Mouse (Mus musculus) hindbrain, embryonic 14.5 days (tissue): Measurements from ENCODE around the gene Atg9b. TPM values are rescaled to one million over a fixed set of nuclear protein-coding genes. Genes with fewer than 3 reads are reported as not detected.

ENCODE experiments used
- ATAC-seq: fragments of 200-750 bp; cut with Nextera tagmentation; 2 replicates; pipeline ENCODE4 v1.8.0; 2017; ENCODE audit warnings: moderate number of reproducible peaks, mild to moderate bottlenecking, moderate TSS enrichment, moderate library complexity; ENCODE audit not compliant: low FRiP score
- DNase-seq: peaks from one replicate; pipeline ENCODE4 v3.0.0-alpha.2; 2015; ENCODE audit warnings: low spot score
- H3K27ac ChIP-seq: fragments of 300-500 bp; sonication (generic); 2 replicates; pipeline ENCODE4 v1.5.1; 2014; ENCODE audit warnings: mild to moderate bottlenecking, moderate library complexity
- H3K27me3 ChIP-seq: fragments of 300-500 bp; sonication (generic); 2 replicates; pipeline ENCODE4 v1.6.1; 2014; ENCODE audit warnings: mild to moderate bottlenecking, low read length, mixed read lengths; ENCODE audit not compliant: control insufficient read depth, insufficient read depth
- H3K36me3 ChIP-seq: fragments of 300-500 bp; sonication (generic); replicated peaks from 2 replicates; pipeline ENCODE4 v1.6.1; 2014; ENCODE audit not compliant: control insufficient read depth, insufficient read depth
- H3K4me1 ChIP-seq: fragments of 300-500 bp; sonication (generic); replicated peaks from 2 replicates; pipeline ENCODE4 v1.6.1; 2014; ENCODE audit warnings: antibody characterized with exemption, low read length, mixed read lengths; ENCODE audit not compliant: control insufficient read depth, insufficient read depth
- H3K4me2 ChIP-seq: fragments of 300-500 bp; sonication (generic); replicated peaks from 2 replicates; pipeline ENCODE4 v1.6.1; 2014; ENCODE audit warnings: mild to moderate bottlenecking, moderate library complexity
- H3K4me3 ChIP-seq: fragments of 300-500 bp; sonication (generic); replicated peaks from 2 replicates; pipeline ENCODE4 v1.5.1; 2014; ENCODE audit warnings: mild to moderate bottlenecking, low read length
- H3K9ac ChIP-seq: fragments of 300-500 bp; sonication (generic); 2 replicates; pipeline ENCODE4 v1.6.1; 2014
- H3K9me3 ChIP-seq: fragments of 300-500 bp; sonication (generic); 2 replicates; pipeline ENCODE4 v1.6.1; 2016; ENCODE audit warnings: low read length; ENCODE audit not compliant: control insufficient read depth
- WGBS: fragments of 180-500 bp; shearing (Covaris S2); extraction: QIAGEN DNeasy Blood & Tissue Kit; methylation state at CpG from one replicate; pipeline ENCODE4 v1.1.7; 2014; 5-methylcytosine and 5-hydroxymethylcytosine counted together
- polyA plus RNA-seq: library from polyadenylated mRNA; unstranded; fragments of >200 nt; fragmentation: Nextera tagmentation; extraction: Ambion mirVana; gene quantifications from 2 replicates; pipeline ENCODE4 v1.2.1, GENCODE M21; 2014

The Atg9b gene
- polyA plus RNA-seq, 1 experiment from 2014 or later, result 1.6 TPM

- H3K4me1 ChIP-seq, result peaks cover 69% of the 10 kb centered on the region
- no peak for ATAC-seq
Observed at GRCm38 (mm10) chr5:24348546-24348945, 43.4 kb downstream of the Atg9b start.

GRCm38 (mm10) chr5:24348128-24348527, 43.8 kb downstream of the Atg9b start:
- peak; percentile 51 for DNase-seq
- WGBS, result under 1% methylated on average over 41 of the region's 41 CpGs
- Histone ChIP-seq H3K27ac (peak overlapping the region; percentile 41), H3K4me3 (peak overlapping the region; percentile 49), H3K36me3 (peaks cover 6% of the 10 kb centered on the region; the same call in 1 of the 2 replicates), H3K9ac (peak overlapping the region; percentile 63), H3K4me1 (peaks cover 73% of the 10 kb centered on the region), H3K4me2 (peak overlapping the region; percentile 97), H3K27me3 (0 out of 2 replicates have a peak, but pooled peaks cover 3% of the 10 kb centered on the region), H3K9me3 (no peaks in the 10 kb centered on the region)
- ATAC-seq, result peak; percentile 14

More at GRCm38 (mm10) chr5:24348546-24348945, 43.4 kb downstream of the Atg9b start:
- H3K9me3 ChIP-seq, result no peaks in the 10 kb centered on the region
- H3K9ac ChIP-seq, result peak overlapping the region; percentile 63
- no peak for DNase-seq
- H3K27ac ChIP-seq, result peak overlapping the region; percentile 41
- under 1% methylated on average over 26 of the region's 30 CpGs for WGBS
- H3K36me3 ChIP-seq, result peaks cover 6% of the 10 kb centered on the region; the same call in 1 of the 2 replicates
- H3K27me3 ChIP-seq, result 0 out of 2 replicates have a peak, but pooled peaks cover 3% of the 10 kb centered on the region
- H3K4me3 ChIP-seq, result peak overlapping the region; percentile 49
- H3K4me2 ChIP-seq, result peak overlapping the region; percentile 97

DNA sequence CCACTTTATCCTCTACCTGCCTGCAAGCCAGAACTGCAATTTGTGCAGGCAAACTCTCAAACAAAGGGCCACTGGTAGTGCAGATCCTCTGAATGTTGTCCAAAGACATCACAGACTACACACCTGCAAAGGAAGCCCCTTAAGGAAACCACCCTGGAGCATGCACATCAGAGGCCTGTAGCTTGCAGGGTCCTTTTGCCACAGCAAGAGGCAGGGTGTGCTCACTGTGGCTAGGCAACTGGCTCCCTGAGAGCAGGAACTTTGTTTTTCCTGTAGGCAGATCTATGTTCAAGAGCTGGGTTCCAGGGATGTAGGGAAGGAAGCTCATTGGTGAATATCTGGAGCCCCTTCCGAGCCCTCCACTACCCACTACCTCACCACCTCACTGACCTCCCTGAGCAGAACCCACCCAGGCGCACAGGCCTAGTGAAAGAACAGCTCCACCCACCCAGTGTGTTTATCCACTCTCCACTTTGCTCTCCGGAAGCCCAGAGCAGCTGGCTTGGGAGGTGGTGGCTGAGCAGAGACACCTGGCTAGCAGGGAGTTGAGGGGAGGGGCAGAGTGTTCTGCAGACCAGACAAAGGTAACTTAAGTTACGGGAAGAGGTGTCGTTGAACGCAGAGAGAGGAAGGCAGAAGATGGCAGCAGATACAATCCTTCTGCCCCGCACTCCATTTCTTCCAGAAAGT, 44.6 kb downstream of the Atg9b start:
- Histone ChIP-seq H3K9me3 (no peaks in the 10 kb centered on the region), H3K4me2 (peak overlapping the region; percentile 97), H3K27ac (no peak overlapping the region), H3K9ac (0 out of 2 replicates have a peak overlapping the region, but pooled peaks have one; percentile 63), H3K27me3 (0 out of 2 replicates have a peak, but pooled peaks cover 3% of the 10 kb centered on the region), H3K36me3 (peaks cover 6% of the 10 kb centered on the region; the same call in 1 of the 2 replicates), H3K4me3 (peak overlapping the region; percentile 49), H3K4me1 (peaks cover 70% of the 10 kb centered on the region)
- DNase-seq (no peak), ATAC-seq (no peak)
- 69% methylated on average over 7 of the region's 7 CpGs for WGBS

GRCm38 (mm10) chr5:24346313-24346712, 45.6 kb downstream of the Atg9b start:
- Histone ChIP-seq H3K27ac (no peak overlapping the region), H3K9ac (no peak overlapping the region), H3K27me3 (0 out of 2 replicates have a peak, but pooled peaks cover 3% of the 10 kb centered on the region), H3K4me3 (no peak overlapping the region), H3K4me2 (no peak overlapping the region), H3K36me3 (peaks cover 6% of the 10 kb centered on the region; the same call in 1 of the 2 replicates), H3K9me3 (no peaks in the 10 kb centered on the region), H3K4me1 (peaks cover 64% of the 10 kb centered on the region)
- DNase-seq (no peak), ATAC-seq (no peak)
- WGBS, result 96% methylated on average over 7 of the region's 7 CpGs

DNA sequence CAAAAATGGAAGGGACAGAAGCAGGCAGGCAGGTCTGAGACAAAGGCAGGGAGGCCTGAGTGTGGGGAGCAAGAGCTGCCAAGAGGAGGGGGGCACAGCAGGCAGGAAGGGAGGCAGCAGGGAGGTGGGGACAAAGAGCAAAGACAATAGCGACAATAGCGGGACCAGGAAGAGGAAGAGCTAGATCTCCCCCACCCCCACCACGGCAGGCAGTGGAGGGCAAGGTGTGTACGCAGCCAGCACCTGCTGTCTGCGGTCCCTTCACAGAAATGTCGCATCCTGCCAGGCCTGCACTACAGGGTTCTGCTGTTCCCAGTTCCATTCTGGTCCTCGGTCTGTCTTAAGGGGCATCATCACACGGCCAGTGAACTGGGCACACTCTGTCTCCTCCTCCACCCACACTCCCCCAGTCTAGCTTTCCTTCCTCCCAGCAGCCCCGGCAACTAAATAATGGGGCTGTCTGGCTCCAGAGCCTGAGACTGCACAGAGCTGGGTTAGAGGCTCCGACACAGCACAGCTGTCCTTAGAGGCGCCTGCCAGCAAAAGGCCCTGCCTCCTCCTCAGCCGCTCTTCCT, 47.4 kb downstream of the Atg9b start:
- Histone ChIP-seq H3K27ac (peak overlapping the region; percentile 98), H3K4me2 (peak overlapping the region; percentile 41), H3K36me3 (peaks cover 6% of the 10 kb centered on the region; the same call in 1 of the 2 replicates), H3K27me3 (0 out of 2 replicates have a peak, but pooled peaks cover 3% of the 10 kb centered on the region), H3K4me1 (peaks cover 51% of the 10 kb centered on the region), H3K9ac (peak overlapping the region; percentile 56), H3K4me3 (no peak overlapping the region), H3K9me3 (no peaks in the 10 kb centered on the region)
- DNase-seq (no peak), ATAC-seq (peak; percentile 44)
- WGBS, result 6% methylated on average over 12 of the region's 12 CpGs

DNA sequence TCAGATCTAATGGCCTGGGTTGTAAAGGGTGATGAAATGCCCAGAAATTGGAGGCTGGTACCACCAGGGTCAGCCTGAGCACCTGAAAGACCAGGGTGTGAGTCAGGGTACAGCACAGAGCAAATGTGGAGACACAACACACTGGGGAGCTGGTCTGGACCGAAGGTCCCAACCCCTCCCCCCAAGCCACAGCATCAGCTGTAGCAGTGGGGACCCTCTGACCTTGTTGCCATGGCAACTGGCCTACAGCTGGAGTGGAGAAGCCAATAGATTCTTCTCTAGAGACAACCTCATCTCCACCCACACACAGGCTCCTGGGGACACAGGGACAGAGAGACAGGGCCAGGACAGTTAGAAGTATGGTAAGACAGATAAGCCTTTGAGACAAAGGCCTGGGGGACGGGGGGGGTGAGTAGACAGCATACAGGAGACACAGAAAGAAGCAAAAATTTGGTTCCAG, 47.9 kb downstream of the Atg9b start:
- Histone ChIP-seq H3K4me2 (peak overlapping the region; percentile 41), H3K9me3 (no peaks in the 10 kb centered on the region), H3K27me3 (no peaks in the 10 kb centered on the region), H3K27ac (peak overlapping the region; percentile 98), H3K36me3 (peaks cover 6% of the 10 kb centered on the region; the same call in 1 of the 2 replicates), H3K4me1 (peaks cover 45% of the 10 kb centered on the region), H3K4me3 (no peak overlapping the region), H3K9ac (peak overlapping the region; percentile 56)
- DNase-seq (peak; percentile 69), ATAC-seq (peak; percentile 58)
- WGBS, result 0% methylated on average over 2 of the region's 2 CpGs

GRCm38 (mm10) chr5:24343379-24343778, 48.6 kb downstream of the Atg9b start:
- Histone ChIP-seq H3K9ac (0 out of 2 replicates have a peak overlapping the region, but pooled peaks have one; percentile 56), H3K27ac (peak overlapping the region; percentile 98), H3K4me3 (no peak overlapping the region), H3K9me3 (no peaks in the 10 kb centered on the region), H3K36me3 (peaks cover 6% of the 10 kb centered on the region; the same call in 1 of the 2 replicates), H3K27me3 (no peaks in the 10 kb centered on the region), H3K4me1 (peaks cover 39% of the 10 kb centered on the region), H3K4me2 (no peak overlapping the region)
- ATAC-seq (no peak), DNase-seq (no peak)

GRCm38 (mm10) chr5:24342966-24343365, 49.0 kb downstream of the Atg9b start:
- 52% methylated on average over 8 of the region's 8 CpGs for WGBS
- no peaks in the 10 kb centered on the region for H3K27me3 ChIP-seq
- peak overlapping the region; percentile 98; the same call in 1 of the 2 replicates for H3K27ac ChIP-seq
- H3K9me3 ChIP-seq, result no peaks in the 10 kb centered on the region
- H3K4me3 ChIP-seq, result no peak overlapping the region
- no peak overlapping the region for H3K4me2 ChIP-seq
- ATAC-seq, result no peak
- DNase-seq, result no peak
- 0 out of 2 replicates have a peak overlapping the region, but pooled peaks have one; percentile 56 for H3K9ac ChIP-seq
- peaks cover 36% of the 10 kb centered on the region for H3K4me1 ChIP-seq
- H3K36me3 ChIP-seq, result peaks cover 6% of the 10 kb centered on the region; the same call in 1 of the 2 replicates
